Mouse (Mus musculus) C2C12 (cell line): ENCODE data around the gene Nme1. TPM values are rescaled to one million over a fixed set of nuclear protein-coding genes. Genes with fewer than 3 reads are reported as not detected.

Experiments used
- H3K27me3 ChIP-seq: one replicate; pipeline ENCODE4 v1.6.1; 2011; ENCODE audit not compliant: control insufficient read depth, insufficient read depth, insufficient read length
- H3K36me3 ChIP-seq: one replicate; pipeline ENCODE4 v1.6.1; 2011; ENCODE audit not compliant: control insufficient read depth, insufficient read depth
- H3K4me3 ChIP-seq: one replicate; pipeline ENCODE4 v1.5.1; 2011; ENCODE audit warnings: mild to moderate bottlenecking, control low read depth; ENCODE audit not compliant: poor library complexity, insufficient read depth, severe bottlenecking
- H3K79me2 ChIP-seq: one replicate; pipeline ENCODE4 v1.6.1; 2011; ENCODE audit not compliant: control insufficient read depth, insufficient read depth
- H3K79me3 ChIP-seq: one replicate; pipeline ENCODE4 v1.6.1; 2011; ENCODE audit warnings: low read depth, control low read depth
- H3ac ChIP-seq: one replicate; pipeline ENCODE3; 2011; ENCODE audit warnings: low read depth; ENCODE audit not compliant: control insufficient read depth, insufficient read length
- CEBPB ChIP-seq: IDR thresholded peaks from one replicate; pipeline ENCODE4 v1.6.1; 2011; ENCODE audit warnings: low read depth, mild to moderate bottlenecking, control low read depth, moderate library complexity
- CTCF ChIP-seq: IDR thresholded peaks from one replicate; pipeline ENCODE4 v1.5.1; 2011; ENCODE audit not compliant: control insufficient read depth, insufficient read depth, insufficient read length
- FOSL1 ChIP-seq: IDR thresholded peaks from one replicate; pipeline ENCODE4 v1.8.0; 2011; ENCODE audit warnings: mild to moderate bottlenecking, low read length; ENCODE audit not compliant: poor library complexity, insufficient read depth, severe bottlenecking
- MAX ChIP-seq: IDR thresholded peaks from one replicate; pipeline ENCODE4 v1.6.1; 2011; ENCODE audit warnings: mild to moderate bottlenecking, control low read depth
- MYOD1 ChIP-seq: IDR thresholded peaks from one replicate; pipeline ENCODE4 v1.6.1; 2011; ENCODE audit warnings: low read depth; ENCODE audit not compliant: control insufficient read depth, insufficient read length
- MYOG ChIP-seq: IDR thresholded peaks from one replicate; pipeline ENCODE4 v1.6.1; 2011; ENCODE audit not compliant: control insufficient read depth, insufficient read length; ENCODE audit errors: extremely low read depth
- USF1 ChIP-seq: IDR thresholded peaks from one replicate; pipeline ENCODE4 v1.6.1; 2011; ENCODE audit warnings: low read depth, mild to moderate bottlenecking, control low read depth, moderate library complexity
- long read RNA-seq, 2 experiments: library from polyadenylated mRNA; unstranded; transcript quantifications; one replicate each; pipeline ENCODE4 v2.0.0; 2019 to 2020
- polyA plus RNA-seq: library from polyadenylated mRNA; unstranded; fragments of >200 nt; fragmentation: generic; extraction: Trizol; gene quantifications from one replicate; pipeline ENCODE4 v1.2.1, GENCODE M21; 2012; ENCODE audit warnings: missing spikeins

The Nme1 gene
- polyA plus RNA-seq = 109 TPM
- long read RNA-seq, experiment 1, transcript Nme1-203 (5 exons, 3,181 nt) = major isoform, 410 of 465 reads
- long read RNA-seq, experiment 1, transcript Nme1-201 (4 exons, 493 nt) = minor isoform, 38 of 465 reads
- long read RNA-seq, experiment 1, partial matches to known transcripts = 10 of 465 reads
- long read RNA-seq, experiment 1, other reads (novel, unspliced or antisense) = 7 of 465 reads
- long read RNA-seq, experiment 2, transcript Nme1-201 (4 exons, 493 nt) = minor isoform, 5 of 189 reads
- long read RNA-seq, experiment 2, transcript Nme1-203 (5 exons, 3,181 nt) = major isoform, 181 of 189 reads
- long read RNA-seq, experiment 2, partial matches to known transcripts = 0 of 189 reads
- long read RNA-seq, experiment 2, other reads (novel, unspliced or antisense) = 3 of 189 reads

DNA sequence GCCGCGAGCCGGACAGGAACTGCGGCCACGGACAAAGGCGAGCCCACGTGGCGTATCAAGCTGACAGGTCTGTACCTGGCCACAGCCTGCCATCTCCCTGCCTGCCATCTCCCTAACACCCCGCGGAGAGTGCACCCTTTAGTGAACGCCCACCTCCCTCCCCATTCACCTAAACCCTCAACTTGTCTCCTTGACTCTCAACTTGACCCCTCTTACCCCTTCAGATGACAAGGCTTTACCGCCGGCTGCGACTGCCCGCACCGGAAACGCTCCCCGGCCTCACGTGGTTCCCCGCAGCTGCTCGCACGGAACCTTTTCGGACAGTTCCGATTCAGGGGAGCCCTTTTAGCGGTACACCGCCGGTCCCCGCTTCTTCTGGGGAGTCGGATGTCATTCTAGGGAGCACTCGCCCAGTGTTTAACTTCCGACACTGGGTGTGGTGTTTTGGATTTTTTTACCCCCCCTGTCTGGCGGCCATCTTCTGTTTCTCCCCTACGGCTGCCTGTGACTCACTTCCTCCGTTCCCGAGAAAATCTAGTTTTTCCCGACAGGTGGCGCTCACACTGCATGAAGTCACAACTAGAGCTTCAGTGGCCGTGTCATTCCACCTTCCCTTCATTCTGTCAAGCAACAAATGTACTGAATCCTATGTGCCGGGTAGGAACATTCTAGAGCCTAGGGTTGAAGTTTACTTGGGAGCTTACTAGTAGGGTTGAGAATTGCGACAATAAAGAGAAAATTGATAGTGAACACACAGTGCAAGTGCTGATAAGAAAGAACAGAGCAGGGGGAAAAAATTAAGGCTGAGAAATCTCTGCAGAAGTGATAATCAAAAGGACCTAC lies at the start of gene Nme1, which contains the start of gene Gm20390:
Gene Nme1 (minus strand): TSS at position 517 of the 843 bp plus-strand sequence.
Gene Gm20390 (minus strand): TSS at position 289 of the 843 bp plus-strand sequence.
- TF ChIP-seq MYOG = no peak
- TF ChIP-seq MYOD1 = peak; percentile 60
- TF ChIP-seq USF1 = peak; percentile 88
- peak; percentile 1 for TF ChIP-seq CTCF
- TF ChIP-seq FOSL1 = peak; percentile 33
- peak; percentile 96 for TF ChIP-seq MAX
- Histone ChIP-seq H3K36me3 (peaks cover 33% of the 10 kb centered on the region), H3K4me3 (peak within 1 kb of the TSS; percentile 43), H3ac (peak within 1 kb of the TSS; percentile 96), H3K27me3 (no peaks in the 10 kb centered on the region), H3K79me3 (peaks cover 42% of the 10 kb centered on the region), H3K79me2 (peaks cover 49% of the 10 kb centered on the region)

DNA sequence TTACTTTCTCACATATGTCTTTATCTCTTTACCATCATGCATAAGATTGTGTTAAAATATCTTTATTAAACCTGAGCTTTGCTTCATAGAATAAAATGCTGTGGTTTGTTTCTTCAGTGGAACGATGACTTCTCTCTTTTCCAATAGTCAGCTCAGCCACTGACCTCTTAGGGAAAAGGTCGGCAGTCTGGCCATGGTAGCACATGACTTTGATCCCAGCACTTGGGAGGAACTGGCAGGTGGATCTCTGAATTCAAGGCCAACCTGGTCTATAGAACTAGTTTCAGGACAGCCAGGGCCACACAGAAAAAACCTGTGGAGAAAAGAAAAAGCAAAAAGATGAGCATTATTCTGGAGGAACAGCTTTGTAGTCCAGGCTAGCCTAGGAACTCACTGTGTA lies 35.0 kb upstream of the Nme1 start:
- Histone ChIP-seq H3K4me3 (no peak overlapping the region), H3K27me3 (no peaks in the 10 kb centered on the region), H3K79me3 (peaks cover 70% of the 10 kb centered on the region), H3K79me2 (peaks cover 91% of the 10 kb centered on the region), H3ac (no peak overlapping the region), H3K36me3 (peaks cover 5% of the 10 kb centered on the region)
- TF ChIP-seq CTCF (no peak), MAX (no peak), USF1 (no peak), FOSL1 (no peak), CEBPB (no peak), MYOG (no peak), MYOD1 (no peak)

DNA sequence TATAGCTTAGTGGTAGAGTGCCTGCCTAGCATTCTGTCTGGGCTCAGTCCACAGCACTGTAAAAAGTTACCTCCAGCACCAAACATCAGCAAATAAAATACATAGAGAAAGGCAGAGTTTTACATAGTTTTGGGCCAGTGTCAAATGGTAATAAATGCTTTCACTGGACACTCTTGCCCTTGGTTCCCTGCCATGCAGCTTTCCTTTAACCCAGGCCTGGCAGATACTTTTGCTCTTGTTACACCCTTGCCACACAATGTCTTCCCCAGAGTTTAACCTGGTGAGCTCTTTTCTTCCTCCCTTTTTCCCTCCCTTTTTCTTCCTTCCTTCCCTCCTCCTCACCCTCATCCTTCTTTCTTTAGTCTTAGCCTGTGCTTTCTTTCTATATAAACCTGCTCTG lies 31.0 kb upstream of the Nme1 start:
- Histone ChIP-seq H3K79me2 (peaks cover 75% of the 10 kb centered on the region), H3K79me3 (peaks cover 66% of the 10 kb centered on the region), H3K27me3 (no peaks in the 10 kb centered on the region), H3ac (no peak overlapping the region), H3K4me3 (no peak overlapping the region), H3K36me3 (peaks cover 5% of the 10 kb centered on the region)
- TF ChIP-seq MYOD1 (no peak), USF1 (no peak)

DNA sequence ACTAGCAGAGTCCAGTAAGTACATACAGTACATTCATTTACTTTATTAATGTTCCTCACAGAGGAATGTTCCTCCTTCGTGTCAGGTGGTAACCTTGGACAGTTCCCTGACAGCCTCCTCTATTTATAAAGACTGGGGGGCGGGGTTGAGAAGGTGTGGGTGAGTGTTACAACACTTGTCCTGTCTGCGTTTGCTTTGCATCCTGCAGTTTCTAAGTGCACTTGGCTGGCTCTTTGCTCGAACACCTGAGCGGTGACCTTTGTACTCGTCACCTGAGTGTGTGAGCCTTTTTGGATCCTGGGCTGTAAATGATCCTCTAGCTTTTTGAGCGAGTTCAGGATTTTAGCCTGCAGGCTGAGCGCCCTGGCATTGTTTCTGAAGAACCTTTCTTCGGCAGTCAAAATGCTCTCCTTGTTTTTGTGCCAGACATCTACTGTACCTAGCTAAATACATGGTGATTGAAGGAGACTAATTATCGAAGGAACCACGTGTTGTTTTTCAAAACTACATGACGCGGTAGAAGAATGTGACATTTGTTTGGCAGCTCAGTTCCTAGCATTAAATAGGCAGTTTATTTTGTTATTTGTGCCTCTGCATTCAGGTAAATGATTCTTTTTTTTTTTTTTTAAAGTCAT lies 28.9 kb upstream of the Nme1 start:
- Histone ChIP-seq H3K79me3 (peaks cover 47% of the 10 kb centered on the region), H3K4me3 (peak overlapping the region; percentile 86), H3ac (peak overlapping the region; percentile 54), H3K36me3 (peaks cover 5% of the 10 kb centered on the region), H3K27me3 (no peaks in the 10 kb centered on the region), H3K79me2 (peaks cover 55% of the 10 kb centered on the region)
- TF ChIP-seq FOSL1 = no peak

DNA sequence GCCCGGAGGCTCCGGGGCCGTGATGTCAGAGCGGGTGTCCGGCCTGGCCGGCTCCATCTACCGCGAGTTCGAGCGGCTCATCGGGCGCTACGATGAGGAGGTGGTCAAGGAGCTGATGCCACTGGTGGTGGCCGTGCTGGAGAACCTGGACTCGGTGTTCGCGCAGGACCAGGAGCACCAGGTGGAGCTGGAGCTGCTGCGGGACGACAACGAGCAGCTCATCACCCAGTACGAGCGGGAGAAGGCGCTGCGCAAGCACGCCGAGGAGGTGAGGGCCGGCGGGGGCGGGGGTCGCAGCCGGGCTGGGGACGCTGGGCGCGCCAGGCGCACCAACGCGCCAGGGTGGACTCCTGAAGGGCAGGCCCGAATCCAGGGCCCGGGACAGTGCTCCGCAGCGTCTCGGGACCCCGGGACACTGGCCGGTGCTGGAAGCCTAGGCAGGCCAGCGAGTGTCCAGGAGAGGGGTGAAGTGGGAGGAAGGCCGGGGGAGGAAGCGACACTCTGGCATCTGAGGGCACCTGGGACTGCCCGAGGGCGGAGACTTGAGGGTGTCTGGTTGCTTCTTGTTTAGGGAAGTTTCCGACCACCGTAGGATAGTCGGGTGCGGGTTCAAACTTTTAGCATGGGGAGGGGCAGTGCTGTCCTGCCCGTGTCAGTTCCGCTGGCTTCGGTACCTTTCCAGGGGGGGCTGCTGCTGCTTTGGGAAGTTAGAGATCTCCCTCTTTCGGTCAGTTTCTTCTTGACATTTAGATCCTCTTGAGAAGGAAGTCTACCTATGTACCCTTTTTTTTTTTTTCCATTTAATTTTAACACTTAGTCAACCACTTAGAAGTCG lies 28.2 kb upstream of the Nme1 start:
- Histone ChIP-seq H3K4me3 (peak overlapping the region; percentile 86), H3K79me3 (peaks cover 47% of the 10 kb centered on the region), H3ac (peak overlapping the region; percentile 87), H3K79me2 (peaks cover 54% of the 10 kb centered on the region), H3K27me3 (no peaks in the 10 kb centered on the region), H3K36me3 (peaks cover 5% of the 10 kb centered on the region)
- TF ChIP-seq CTCF (no peak), FOSL1 (no peak), USF1 (no peak), MAX (no peak), MYOD1 (no peak), CEBPB (no peak), MYOG (no peak)
